Comparison of ENCODE assay signal across 27 mouse cellular contexts in genomic region chr3:27449447-27449846, GRCm38 (mm10).
DNase-seq lines count a peak whose midpoint lies in the region; ATAC-seq and TF ChIP-seq lines count a peak whose summit lies in the region.
"Had no signal": no experiment of that assay in that cellular context is flagged by ENCODE, and none has a peak within 500 bp of the region (broad histone marks: within the 10 kb centered on the region; RNA-seq: fewer than 3 reads in every experiment).

No protein-coding gene starts in this region.

- H3K27me3 ChIP-seq in splenic B cell, adult 2 months (ENCODE audit: control insufficient read depth, insufficient read depth, low read length, poor library complexity, severe bottlenecking), result no peaks in the 10 kb centered on the region
- no peaks in the 10 kb centered on the region for H3K27me3 ChIP-seq in hindbrain, embryonic 10.5 days (ENCODE audit: insufficient read depth, poor library complexity, severe bottlenecking)
- H3K27me3 ChIP-seq: embryonic facial prominence, embryonic 13.5 days; forebrain, embryonic 13.5 days; Patski had no signal

- no peaks in the 10 kb centered on the region for H3K9me3 ChIP-seq in hindbrain, embryonic 10.5 days
- H3K9me3 ChIP-seq: embryonic facial prominence, embryonic 10.5 days; embryonic facial prominence, embryonic 13.5 days; forebrain, embryonic 13.5 days; G1E had no signal

- peak overlapping the region; percentile 18; the same call in 1 of the 2 replicates for H3K27ac ChIP-seq in bone marrow macrophage, adult 2 months (ENCODE audit: insufficient read depth, low read depth, low read length)
- no peak overlapping the region for H3K27ac ChIP-seq in hindbrain, embryonic 10.5 days
- H3K27ac ChIP-seq: embryonic facial prominence, embryonic 10.5 days; embryonic facial prominence, embryonic 13.5 days; forebrain, embryonic 13.5 days; hindbrain, embryonic 14.5 days; hindbrain, postnatal 0 days had no signal

- H3K4me1 ChIP-seq in bone marrow macrophage, adult 2 months (ENCODE audit: control insufficient read depth, insufficient read depth, low read length), result peaks cover 41% of the 10 kb centered on the region
- no peaks in the 10 kb centered on the region for H3K4me1 ChIP-seq in hindbrain, embryonic 10.5 days (replicated peaks)
- H3K4me1 ChIP-seq: embryonic facial prominence, embryonic 10.5 days; embryonic facial prominence, embryonic 13.5 days; forebrain, embryonic 13.5 days had no signal

- ATAC-seq in granulocyte monocyte progenitor cell, adult 5-6 weeks (replicated peaks; ENCODE audit: poor library complexity, severe bottlenecking), result peak; percentile 75
- ATAC-seq: forebrain, embryonic 13.5 days; forebrain, embryonic 16.5 days; hindbrain, postnatal 0 days; inflammation-experienced regulatory T-cells, adult 6 months; Patski had no signal

- no peaks in the 10 kb centered on the region for H3K36me3 ChIP-seq in splenic B cell, adult 2 months (ENCODE audit: control insufficient read depth, insufficient read depth, low read length, poor library complexity, severe bottlenecking)
- peaks cover 54% of the 10 kb centered on the region for H3K36me3 ChIP-seq in hindbrain, embryonic 10.5 days
- H3K36me3 ChIP-seq: G1E had no signal

- TF ChIP-seq POLR2A in bone marrow macrophage, adult 2 months (IDR thresholded peaks at IDR 0.05; ENCODE audit: borderline replicate concordance, low read depth, low read length), result no peak

- no peak overlapping the region for H3K4me3 ChIP-seq in bone marrow macrophage, adult 2 months (ENCODE audit: insufficient read depth, low read length)
- no peak overlapping the region for H3K4me3 ChIP-seq in hindbrain, embryonic 10.5 days
- H3K4me3 ChIP-seq: embryonic facial prominence, embryonic 10.5 days; embryonic facial prominence, embryonic 13.5 days; erythroblast, embryonic 14.5 days; forebrain, embryonic 13.5 days had no signal

- no peak for TF ChIP-seq CTCF in bone marrow macrophage, adult 2 months (IDR thresholded peaks at IDR 0.05; ENCODE audit: low read depth, low read length)

- peak; percentile 2 for DNase-seq in right cerebral cortex, postnatal 14 days
- no peak for DNase-seq in right cerebral cortex, adult 2 months (ENCODE audit: low spot score in 2 of 2)
- DNase-seq in splenic B cell, adult 2 months (ENCODE audit: low read depth, low spot score), result peak; percentile 15
- DNase-seq in adrenal gland, adult (ENCODE audit: inconsistent age in 2 of 2, low spot score in 1 of 2), result no peak
- no peak for DNase-seq in spleen, postnatal 14 days (ENCODE audit: low spot score in 2 of 2)
- DNase-seq in hindbrain, embryonic 10.5 days (ENCODE audit: low spot score), result no peak
- DNase-seq: adrenal gland, adult 2 months; adrenal gland, postnatal 14 days; cerebellum, adult 18-20 months; cerebellum, adult 9-11 months; cerebellum, postnatal 25 days; embryo, embryonic 11 days; gastrocnemius, postnatal 10 days; gastrocnemius, postnatal 36 days; heart, adult 11 months had no signal

- 88% methylated on average over 4 of the region's 4 CpGs for WGBS in hindbrain, embryonic 10.5 days

Comparison
In these comparisons a context has a peak if more than half of its experiments do, and no peak if none do; other contexts are left out.
1. DNase-seq: peak in right cerebral cortex, postnatal 14 days (single experiment) and splenic B cell, adult 2 months (single experiment); none in right cerebral cortex, adult 2 months (0 of 2), adrenal gland, adult (0 of 2), spleen, postnatal 14 days (0 of 2) and hindbrain, embryonic 10.5 days (single experiment).